Mouse (Mus musculus) C2C12 (cell line): ENCODE measurements around the gene Samd14.

ENCODE experiments used
- CEBPB ChIP-seq: IDR thresholded peaks from one replicate; pipeline ENCODE4 v1.6.1; 2011; ENCODE audit warnings: low read depth, mild to moderate bottlenecking, control low read depth, moderate library complexity
- CTCF ChIP-seq: IDR thresholded peaks from one replicate; pipeline ENCODE4 v1.5.1; 2011; ENCODE audit not compliant: control insufficient read depth, insufficient read depth, insufficient read length
- FOSL1 ChIP-seq: IDR thresholded peaks from one replicate; pipeline ENCODE4 v1.8.0; 2011; ENCODE audit warnings: mild to moderate bottlenecking, low read length; ENCODE audit not compliant: poor library complexity, insufficient read depth, severe bottlenecking
- MAX ChIP-seq: IDR thresholded peaks from one replicate; pipeline ENCODE4 v1.6.1; 2011; ENCODE audit warnings: mild to moderate bottlenecking, control low read depth
- MYOD1 ChIP-seq: IDR thresholded peaks from one replicate; pipeline ENCODE4 v1.6.1; 2011; ENCODE audit warnings: low read depth; ENCODE audit not compliant: control insufficient read depth, insufficient read length
- MYOG ChIP-seq: IDR thresholded peaks from one replicate; pipeline ENCODE4 v1.6.1; 2011; ENCODE audit not compliant: control insufficient read depth, insufficient read length; ENCODE audit errors: extremely low read depth
- USF1 ChIP-seq: IDR thresholded peaks from one replicate; pipeline ENCODE4 v1.6.1; 2011; ENCODE audit warnings: low read depth, mild to moderate bottlenecking, control low read depth, moderate library complexity

- no peak for TF ChIP-seq MAX
- TF ChIP-seq CEBPB = no peak
- no peak for TF ChIP-seq CTCF
- no peak for TF ChIP-seq FOSL1
- no peak for TF ChIP-seq MYOD1
- no peak for TF ChIP-seq USF1
- TF ChIP-seq MYOG = no peak
Measured at GRCm38 (mm10) chr11:95053062-95053461, 43.4 kb downstream of the Samd14 start.
